Mouse (Mus musculus): ENCODE results near the gene Selenof. TPM values are rescaled to one million over a fixed set of nuclear protein-coding genes. Genes with fewer than 3 reads are reported as not detected.

The Selenof gene
- total RNA-seq (2021): 100 to 1,000 TPM; 141 to 147 TPM

- intact Hi-C loops (cut with DNase I): loop anchor here (2.0 to 5.0 kb wide), 2 partner anchors 47 to 151 kb away; partner anchors contain the start of gene Sh3glb1
- DNase-seq (ENCODE audit: low spot score): peak; percentile 98
These were observed at the start of gene Selenof, which contains the start of gene Hs2st1 for GRCm38 (mm10) chr3:144570047-144570815. Gene Selenof, plus strand, starts transcription at chr3:144570304. Gene Hs2st1, minus strand, starts transcription at chr3:144570181.

DNA sequence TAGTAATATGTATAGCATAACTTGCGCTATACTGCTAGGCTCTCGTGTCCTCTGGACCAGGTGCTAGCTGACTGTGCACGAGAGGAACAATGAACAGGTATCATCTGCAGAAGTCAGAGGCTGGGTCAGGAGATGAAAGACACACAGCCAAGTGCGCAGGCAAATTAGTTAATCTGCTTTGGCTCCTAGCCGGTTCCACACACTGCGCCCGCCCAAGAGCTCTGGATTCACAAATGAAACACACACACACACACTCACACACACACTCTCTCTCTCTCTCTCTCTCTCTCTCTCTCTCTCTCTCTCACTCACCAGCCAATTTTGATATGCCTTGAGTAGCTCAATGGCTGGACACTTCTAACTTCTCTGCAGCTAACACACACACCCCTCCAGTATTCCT is 42.2 kb upstream of the Selenof start:
- DNase-seq (ENCODE audit: low spot score): no peak
- intact Hi-C loops (cut with DNase I): no loop called here

- intact Hi-C loops (cut with DNase I): loop anchor here (1.0 to 5.0 kb wide), 2 partner anchors 36 to 86 kb away; no protein-coding TSS in a partner anchor
- DNase-seq (ENCODE audit: low spot score): no peak
These were observed 39.1 kb upstream of the Selenof start for GRCm38 (mm10) chr3:144531023-144531422.

DNA sequence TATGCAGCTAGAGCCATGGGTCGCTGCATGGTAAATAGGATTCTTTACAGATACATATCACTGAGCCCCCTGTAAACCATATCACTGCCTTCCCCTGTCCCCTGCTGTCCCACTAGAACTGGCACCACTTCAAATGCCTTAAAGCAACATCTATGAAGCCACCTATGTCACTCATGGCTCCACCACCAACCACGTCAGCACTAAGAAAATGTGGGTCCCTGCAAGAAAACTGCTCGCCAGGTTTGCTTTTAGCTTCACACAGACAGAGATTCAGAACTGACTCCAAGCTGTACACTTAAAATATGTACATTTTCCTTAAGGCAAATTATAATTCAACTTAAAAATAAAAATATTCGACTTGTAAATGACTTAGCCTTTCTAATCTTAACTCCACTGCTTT is 35.0 kb upstream of the Selenof start:
- no peak for DNase-seq (ENCODE audit: low spot score)
- intact Hi-C loops (cut with DNase I): no loop called here

- intact Hi-C loops (cut with DNase I): no loop called here
- DNase-seq (ENCODE audit: low spot score): no peak
These were observed 32.8 kb upstream of the Selenof start for GRCm38 (mm10) chr3:144537078-144537855.

DNA sequence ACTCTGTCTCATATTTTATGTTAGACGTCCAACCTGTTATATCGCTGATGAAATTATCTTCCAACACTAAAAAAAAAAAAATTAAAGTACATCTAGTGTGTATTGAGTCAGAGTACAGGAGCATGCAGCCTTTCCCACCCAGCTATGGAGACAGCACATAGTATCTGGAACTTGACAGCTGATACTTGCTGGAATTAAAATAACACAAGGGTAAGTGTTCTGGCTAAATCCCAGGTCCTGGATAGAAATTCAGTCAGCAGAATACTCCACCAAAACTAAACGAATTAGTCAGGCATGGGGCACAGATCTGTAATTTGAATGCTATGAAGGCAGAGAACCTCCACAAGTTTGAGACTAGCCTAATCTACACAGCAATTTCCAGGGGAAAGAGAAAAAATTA is 31.1 kb upstream of the Selenof start:
- no peak for DNase-seq (ENCODE audit: low spot score)

DNA sequence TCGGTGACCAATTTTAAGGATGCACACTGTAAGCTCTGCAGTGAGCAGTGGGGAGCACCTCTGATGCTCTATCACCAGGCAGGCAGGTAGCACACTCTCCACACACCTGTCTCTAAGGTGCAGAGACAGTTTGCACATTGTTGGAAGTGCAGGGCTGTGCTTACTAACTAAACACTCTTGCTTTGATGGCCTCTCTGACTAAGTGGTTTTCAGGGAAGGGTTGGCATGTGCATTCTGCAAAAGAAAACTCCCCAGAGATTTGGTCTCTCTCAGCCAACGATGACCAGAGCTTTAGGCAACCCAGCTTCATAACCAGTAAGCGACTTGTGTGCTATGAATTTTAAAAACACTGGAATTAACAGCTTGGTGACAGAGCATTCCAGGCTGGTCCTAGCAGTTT is 29.3 kb upstream of the Selenof start:
- intact Hi-C loops (cut with DNase I): no loop called here

More for the DNA sequence above, 31.1 kb upstream of the Selenof start:
- intact Hi-C loops (cut with DNase I): no loop called here

DNA sequence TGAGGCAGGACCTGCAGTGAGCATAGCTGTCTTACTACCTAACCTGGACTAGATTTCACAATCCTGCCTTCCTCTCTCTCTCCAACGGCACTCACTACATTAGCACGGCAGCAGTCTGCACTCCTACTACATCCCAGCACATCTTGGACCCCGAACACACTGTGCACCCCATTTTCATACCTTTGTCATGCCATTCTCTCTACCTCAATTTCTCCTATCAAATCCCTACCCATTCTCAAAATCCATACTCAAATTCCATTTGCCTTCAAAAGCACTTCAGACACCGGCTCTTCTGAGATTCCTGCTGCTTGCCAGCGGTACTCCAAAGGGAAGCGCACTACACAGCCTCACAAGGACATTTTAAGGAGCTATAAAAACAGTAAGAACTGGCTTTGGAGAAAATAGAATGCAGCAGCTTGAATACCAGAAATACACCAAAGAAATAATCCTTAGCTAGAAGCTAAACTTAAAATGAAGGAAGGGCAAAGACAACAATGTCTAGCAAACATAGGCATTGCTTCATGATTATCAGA is 28.1 kb upstream of the Selenof start:
- DNase-seq (ENCODE audit: low spot score): no peak
- intact Hi-C loops (cut with DNase I): no loop called here

More for the DNA sequence above, 29.3 kb upstream of the Selenof start:
- no peak for DNase-seq (ENCODE audit: low spot score)

DNA sequence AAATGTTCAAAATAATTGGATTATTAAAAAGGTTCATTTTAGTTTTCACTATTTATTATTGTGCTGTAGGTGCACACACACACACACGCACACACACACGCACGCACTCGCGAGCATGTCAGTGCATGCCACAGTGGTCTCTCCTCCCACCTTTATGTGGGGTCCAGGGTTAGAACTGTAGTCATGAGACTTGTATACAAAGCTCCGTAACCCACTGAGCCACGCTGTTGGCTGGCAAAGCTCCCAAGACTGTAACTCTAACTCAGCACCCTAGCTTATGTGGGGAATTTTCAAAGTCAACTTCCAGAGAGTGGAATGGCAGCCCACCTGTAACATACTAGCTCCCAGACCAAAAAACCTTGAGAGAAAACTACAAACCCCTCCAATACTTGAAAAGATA is 25.0 kb upstream of the Selenof start:
- no peak for DNase-seq (ENCODE audit: low spot score)
- intact Hi-C loops (cut with DNase I): no loop called here

DNA sequence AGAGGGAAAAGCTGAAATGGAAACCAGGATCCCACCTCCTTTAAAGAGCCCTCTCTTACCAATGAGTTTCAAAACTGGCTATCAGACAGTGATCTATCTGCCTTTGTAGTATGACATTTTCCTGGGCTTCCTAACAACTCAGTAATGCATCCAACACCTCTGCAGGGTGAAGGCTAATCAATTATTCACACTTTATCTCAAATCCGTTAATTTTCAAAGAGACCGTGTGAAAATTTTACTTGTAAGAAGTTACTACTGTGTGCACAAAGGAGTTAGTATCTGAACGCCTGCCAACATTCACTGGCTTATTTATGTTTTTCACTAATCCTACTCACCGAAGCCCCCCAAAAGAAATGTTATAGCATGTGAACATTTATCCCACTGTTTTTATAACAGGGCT is 24.3 kb upstream of the Selenof start:
- intact Hi-C loops (cut with DNase I): no loop called here
- DNase-seq (ENCODE audit: low spot score): no peak

DNA sequence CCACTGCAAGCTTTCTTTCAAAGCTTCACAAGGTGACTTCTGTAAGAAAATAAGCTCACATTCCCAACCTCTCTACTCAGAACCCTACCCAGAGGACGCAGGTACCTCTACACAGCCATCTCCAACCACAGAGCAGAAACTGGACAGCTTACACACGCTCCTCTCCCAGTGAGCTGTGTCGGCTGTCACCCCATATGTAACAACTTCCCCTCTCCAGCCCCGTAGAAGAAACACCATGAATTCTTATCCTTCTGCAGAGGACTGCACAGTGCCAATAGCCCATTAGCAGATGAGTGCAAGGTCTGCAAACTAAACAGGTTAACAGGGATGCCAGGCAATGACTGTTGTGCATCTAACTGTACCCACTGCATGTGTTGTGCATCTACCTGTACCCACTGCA is 23.6 kb upstream of the Selenof start:
- intact Hi-C loops (cut with DNase I): no loop called here
- DNase-seq (ENCODE audit: low spot score): no peak

- intact Hi-C loops (cut with DNase I): no loop called here
- DNase-seq (ENCODE audit: low spot score): no peak
These were observed 21.8 kb upstream of the Selenof start for GRCm38 (mm10) chr3:144548186-144548845.

GRCm38 (mm10) chr3:144550036-144550435 is 20.1 kb upstream of the Selenof start:
- DNase-seq (ENCODE audit: low spot score): no peak
- intact Hi-C loops (cut with DNase I): no loop called here

GRCm38 (mm10) chr3:144550659-144551058 is 19.4 kb upstream of the Selenof start:
- intact Hi-C loops (cut with DNase I): no loop called here
- DNase-seq (ENCODE audit: low spot score): no peak

DNA sequence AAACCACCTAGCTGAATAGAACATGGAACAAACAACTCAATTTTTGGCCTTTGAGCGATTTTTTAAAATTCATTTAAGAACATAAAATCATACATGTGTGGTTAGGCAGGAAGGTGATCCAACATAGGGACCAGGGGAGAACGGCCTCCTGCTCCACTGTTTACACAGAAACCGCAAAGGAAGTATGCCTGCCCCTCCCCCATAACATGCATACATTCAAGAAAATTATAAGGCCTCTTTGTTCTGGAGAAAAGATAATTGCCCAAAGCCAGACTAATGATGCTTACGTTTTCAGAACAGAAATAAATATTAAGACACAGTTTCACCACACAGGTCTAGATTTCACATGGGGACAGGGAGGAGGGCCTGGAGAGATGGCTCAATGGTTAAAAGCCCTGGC is 18.7 kb upstream of the Selenof start:
- no peak for DNase-seq (ENCODE audit: low spot score)
- intact Hi-C loops (cut with DNase I): no loop called here

DNA sequence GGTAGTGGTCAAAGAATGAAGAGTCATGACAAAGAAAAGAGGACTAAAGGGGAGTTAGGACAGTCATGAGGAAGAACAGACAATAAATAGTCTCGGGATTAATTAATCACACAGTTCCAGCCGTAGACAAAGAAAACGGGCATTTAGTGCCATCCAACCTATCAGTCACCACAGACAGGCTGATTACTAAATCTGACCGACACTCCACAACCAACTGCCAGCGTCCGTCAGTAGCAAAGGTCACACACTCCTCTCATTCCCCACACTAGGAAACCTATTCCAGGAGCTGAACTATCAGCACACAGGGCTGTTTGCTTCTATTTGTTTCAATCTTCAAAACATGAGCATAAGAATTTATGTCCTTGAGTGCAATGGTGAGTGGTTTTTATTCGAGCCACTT is 16.2 kb upstream of the Selenof start:
- intact Hi-C loops (cut with DNase I): no loop called here
- no peak for DNase-seq (ENCODE audit: low spot score)

GRCm38 (mm10) chr3:144554503-144554902 is 15.6 kb upstream of the Selenof start:
- no peak for DNase-seq (ENCODE audit: low spot score)
- intact Hi-C loops (cut with DNase I): no loop called here

GRCm38 (mm10) chr3:144555144-144555543 is 15.0 kb upstream of the Selenof start:
- DNase-seq (ENCODE audit: low spot score): no peak
- intact Hi-C loops (cut with DNase I): no loop called here

- intact Hi-C loops (cut with DNase I): no loop called here
- no peak for DNase-seq (ENCODE audit: low spot score)
These were observed 13.3 kb upstream of the Selenof start for GRCm38 (mm10) chr3:144556625-144557324.

- no peak for DNase-seq (ENCODE audit: low spot score)
These were observed 11.8 kb upstream of the Selenof start for GRCm38 (mm10) chr3:144558274-144558673.

More at GRCm38 (mm10) chr3:144558274-144558673, 11.8 kb upstream of the Selenof start:
- intact Hi-C loops (cut with DNase I): no loop called here

All from heart, postnatal 25 days (tissue).